Mouse (Mus musculus): Measurements from ENCODE around the gene Ntf5.

Ntf5 gene

DNA sequence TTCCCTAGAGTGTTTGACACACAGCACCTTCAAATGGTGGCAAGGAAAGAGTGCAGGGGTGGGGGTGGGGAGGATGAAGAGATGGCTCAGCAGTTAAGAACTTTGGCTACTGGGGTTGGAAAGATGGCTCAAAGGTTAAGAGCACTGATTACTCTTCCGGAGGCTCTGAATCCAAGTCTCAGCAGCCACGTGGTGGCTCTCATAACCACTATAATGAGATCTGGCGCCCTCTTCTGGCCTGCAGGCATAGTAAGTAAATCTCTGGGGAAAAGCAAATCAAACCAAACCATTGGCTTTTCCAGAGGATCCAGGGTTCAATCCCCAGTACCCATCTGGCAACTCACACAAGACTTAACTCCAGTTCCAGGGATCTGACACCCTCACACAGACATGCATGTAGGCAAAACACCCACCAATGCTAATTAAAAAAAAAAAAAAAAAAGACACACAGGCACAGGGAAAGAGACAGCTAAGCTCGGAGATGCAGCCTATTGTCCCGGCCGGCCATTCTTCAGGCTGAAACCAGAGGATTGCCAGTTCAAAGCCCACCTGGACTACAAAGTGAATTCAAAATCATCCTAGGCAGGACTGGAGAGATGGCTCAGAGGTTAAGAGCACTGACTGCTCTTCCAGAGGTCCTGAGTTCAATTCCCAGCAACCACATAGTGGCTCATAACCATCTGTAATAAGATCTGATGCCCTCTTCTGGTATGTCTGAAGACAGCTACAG, 9.8 kb upstream of the Ntf5 start:
- DNase-seq (ENCODE audit: low spot score in 2 of 2) = peak; percentile 37 to 38

- DNase-seq (ENCODE audit: low spot score in 2 of 2) = peak; percentile 76 to 81
These were observed 8.1 kb upstream of the Ntf5 start, which contains the start of gene Kcna7 for GRCm38 (mm10) chr7:45405091-45406075. TSS of gene Kcna7 (plus strand) at chr7:45405653.

- no peak for DNase-seq (ENCODE audit: low spot score in 2 of 2)
These were observed 7.0 kb upstream of the Ntf5 start for GRCm38 (mm10) chr7:45406157-45407156.

- no peak for DNase-seq (ENCODE audit: low spot score in 2 of 2)
These were observed 5.7 kb upstream of the Ntf5 start for GRCm38 (mm10) chr7:45407836-45408235.

GRCm38 (mm10) chr7:45408351-45408750, 5.1 kb upstream of the Ntf5 start:
- no peak for DNase-seq (ENCODE audit: low spot score in 2 of 2)

GRCm38 (mm10) chr7:45408949-45409348, 4.5 kb upstream of the Ntf5 start:
- DNase-seq (ENCODE audit: low spot score in 2 of 2) = no peak

DNA sequence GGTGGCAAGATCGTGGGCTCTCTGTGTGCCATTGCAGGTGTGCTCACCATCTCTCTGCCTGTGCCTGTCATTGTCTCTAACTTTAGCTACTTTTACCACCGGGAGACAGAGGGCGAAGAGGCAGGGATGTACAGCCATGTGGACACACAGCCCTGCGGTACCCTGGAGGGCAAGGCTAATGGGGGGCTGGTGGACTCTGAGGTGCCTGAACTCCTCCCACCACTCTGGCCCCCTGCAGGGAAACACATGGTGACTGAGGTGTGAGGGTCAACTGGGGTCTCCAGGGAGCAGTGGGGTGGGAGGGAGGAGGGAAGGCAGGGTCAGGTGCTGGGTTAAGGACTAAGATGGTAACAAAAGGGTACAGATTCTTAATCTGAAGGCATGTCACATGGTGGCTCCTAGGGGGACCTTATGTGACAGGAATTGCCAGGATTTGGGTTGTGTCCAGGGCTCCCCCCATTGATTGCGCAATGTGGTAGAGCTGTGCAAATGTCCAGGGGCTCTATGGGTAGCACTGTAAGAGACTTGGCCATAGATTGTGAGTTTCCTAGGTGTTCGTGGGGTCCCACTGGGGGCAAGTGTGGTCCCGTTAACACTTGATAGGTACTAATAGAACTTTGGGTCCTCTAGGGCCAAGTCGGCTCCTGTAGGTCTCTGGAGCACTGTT, 3.9 kb upstream of the Ntf5 start:
- DNase-seq (ENCODE audit: low spot score in 2 of 2) = no peak

GRCm38 (mm10) chr7:45412421-45412820, 1.1 kb upstream of the Ntf5 start:
- DNase-seq (ENCODE audit: low spot score in 2 of 2) = no peak

- DNase-seq (ENCODE audit: low spot score in 2 of 2) = no peak
These were observed 607 bp downstream of the Ntf5 start for GRCm38 (mm10) chr7:45413864-45414739.

DNA sequence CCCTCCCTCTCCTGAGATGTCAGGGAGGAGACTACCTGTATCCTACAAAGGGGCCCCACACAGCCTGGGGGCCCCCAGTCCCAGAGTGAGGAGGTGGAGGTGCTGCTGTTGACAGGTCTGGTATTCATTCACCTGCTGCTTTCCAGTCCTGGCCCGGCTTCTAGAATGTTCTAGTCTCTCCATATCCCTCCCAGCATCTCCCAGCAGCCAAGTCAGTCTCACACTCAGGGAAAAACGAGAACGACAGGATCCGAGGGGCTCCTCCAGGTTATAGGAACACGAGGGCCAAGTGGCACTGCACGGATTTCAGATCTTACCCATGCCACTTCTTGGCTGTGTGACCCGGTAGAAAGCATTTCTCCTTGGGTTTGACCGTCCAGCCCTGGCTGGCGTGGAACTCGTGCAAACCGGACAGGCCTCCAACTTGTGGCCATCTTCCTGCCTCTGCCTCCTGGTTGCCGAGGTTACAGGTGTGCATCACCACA, 1.3 kb downstream of the Ntf5 start:
- no peak for DNase-seq (ENCODE audit: low spot score in 2 of 2)

DNA sequence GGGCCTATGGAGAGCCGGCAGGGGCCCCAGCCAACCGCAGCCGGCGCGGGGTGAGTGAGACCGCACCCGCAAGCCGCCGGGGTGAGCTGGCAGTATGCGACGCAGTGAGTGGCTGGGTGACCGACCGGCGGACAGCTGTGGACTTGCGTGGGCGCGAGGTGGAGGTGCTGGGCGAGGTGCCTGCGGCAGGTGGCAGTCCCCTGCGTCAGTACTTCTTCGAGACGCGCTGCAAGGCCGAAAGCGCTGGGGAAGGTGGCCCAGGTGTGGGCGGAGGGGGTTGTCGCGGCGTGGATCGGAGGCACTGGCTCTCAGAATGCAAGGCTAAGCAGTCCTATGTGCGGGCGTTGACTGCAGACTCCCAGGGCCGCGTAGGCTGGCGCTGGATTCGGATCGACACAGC, 2.1 kb downstream of the Ntf5 start:
- peak; percentile 51 to 52 for DNase-seq (ENCODE audit: low spot score in 2 of 2)

- no peak for DNase-seq (ENCODE audit: low spot score in 2 of 2)
These were observed 4.5 kb downstream of the Ntf5 start for GRCm38 (mm10) chr7:45417962-45418492.

DNA sequence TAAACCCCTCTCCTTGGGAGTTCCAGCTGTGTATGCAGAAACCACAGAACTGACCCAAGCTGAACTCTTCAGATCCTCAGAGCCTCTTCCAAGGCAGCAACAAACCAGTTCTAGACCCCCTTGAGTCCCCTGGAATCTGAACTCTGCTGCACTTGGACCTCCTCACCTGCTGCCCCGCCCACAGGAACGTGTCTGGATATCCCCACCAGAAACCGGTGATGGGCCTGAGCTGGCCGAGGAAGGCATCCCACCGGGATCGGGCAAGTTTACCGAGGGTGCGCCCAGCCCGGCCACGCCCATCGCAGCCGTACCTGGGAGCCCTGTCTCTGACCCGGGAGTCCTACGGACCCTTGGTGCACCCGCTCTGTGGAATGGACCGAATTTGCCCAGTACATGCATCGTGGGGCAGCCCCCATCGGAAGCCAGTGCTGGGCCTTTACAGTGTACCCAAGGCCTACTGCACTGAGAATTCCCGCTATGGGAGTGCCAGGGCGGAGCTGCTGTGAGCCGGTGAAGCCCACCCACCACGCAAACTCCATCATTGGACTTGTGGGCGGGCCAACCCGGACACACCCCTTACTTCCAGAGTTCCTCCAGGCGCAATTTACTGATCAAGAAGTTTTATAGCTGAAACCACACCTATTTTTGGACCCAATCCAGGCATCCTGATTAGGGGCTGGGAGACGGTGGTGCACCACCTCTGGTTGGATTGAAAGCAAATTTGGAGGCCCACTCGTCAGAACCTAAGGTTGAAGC, 6.5 kb downstream of the Ntf5 start:
- DNase-seq (ENCODE audit: low spot score in 2 of 2) = no peak

- no peak for DNase-seq (ENCODE audit: low spot score in 2 of 2)
These were observed 7.1 kb downstream of the Ntf5 start, which contains the start of gene Lhb for GRCm38 (mm10) chr7:45420615-45420919. TSS of gene Lhb (plus strand) at chr7:45420820.

DNA sequence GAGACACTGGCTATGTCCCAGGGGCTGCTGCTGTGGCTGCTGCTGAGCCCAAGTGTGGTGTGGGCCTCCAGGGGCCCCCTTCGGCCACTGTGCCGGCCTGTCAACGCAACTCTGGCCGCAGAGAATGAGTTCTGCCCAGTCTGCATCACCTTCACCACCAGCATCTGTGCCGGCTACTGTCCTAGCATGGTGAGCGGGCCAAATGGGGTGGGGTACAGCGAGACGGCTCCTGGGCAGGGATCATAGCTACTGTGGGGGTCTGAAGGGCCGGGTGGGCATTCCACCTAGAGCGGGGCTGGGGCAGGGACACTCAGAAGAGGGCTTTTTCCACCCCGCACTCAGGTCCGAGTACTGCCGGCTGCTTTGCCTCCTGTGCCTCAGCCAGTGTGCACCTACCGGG, 7.7 kb downstream of the Ntf5 start:
- DNase-seq (ENCODE audit: low spot score in 2 of 2) = no peak

GRCm38 (mm10) chr7:45426556-45426955, 13.1 kb downstream of the Ntf5 start:
- DNase-seq (ENCODE audit: low spot score in 2 of 2) = no peak

GRCm38 (mm10) chr7:45433835-45434202, 20.3 kb downstream of the Ntf5 start:
- no peak for DNase-seq (ENCODE audit: low spot score in 2 of 2)

DNA sequence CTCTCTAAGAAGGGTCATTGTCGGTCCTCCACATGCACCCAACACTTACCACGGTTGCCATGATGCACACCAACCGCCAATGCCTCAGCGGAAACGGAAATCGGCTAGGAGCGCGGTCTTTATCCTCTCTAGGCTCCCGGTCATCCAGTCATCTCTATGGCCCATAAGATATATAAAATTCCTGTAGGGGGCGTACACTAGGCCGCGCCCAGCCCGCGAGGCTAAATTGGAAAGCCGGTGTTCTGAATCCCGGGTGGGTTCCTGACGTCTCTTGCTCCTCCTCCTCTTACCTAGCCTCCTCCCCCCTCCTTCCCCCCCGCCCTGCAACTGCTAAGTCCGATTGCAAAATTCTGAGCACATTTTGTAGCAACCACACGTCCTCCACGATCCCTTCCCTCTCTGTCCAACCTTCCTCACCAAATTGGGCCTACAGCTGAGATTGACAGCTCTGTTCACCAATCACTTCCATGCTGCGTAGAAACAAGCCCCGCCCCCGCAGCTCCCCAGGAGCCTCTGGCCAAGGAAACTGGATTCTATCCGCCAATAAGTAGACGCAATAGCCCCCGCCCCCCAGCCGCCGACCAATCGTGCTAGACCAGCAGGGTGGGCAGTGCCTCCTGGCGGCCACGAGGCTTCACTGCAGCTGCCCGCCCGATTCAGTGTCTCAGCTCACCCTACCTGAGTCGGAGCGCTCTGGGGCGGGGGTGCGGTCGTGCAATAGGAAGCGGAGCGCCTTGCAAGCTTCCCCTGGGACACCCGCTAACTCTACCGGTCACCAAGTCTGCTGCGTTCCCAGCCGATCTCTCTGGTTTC, 20.9 kb downstream of the Ntf5 start, which contains the start of gene Gys1:
Gene Gys1 (plus strand): TSS at position 642 of the 813 bp plus-strand sequence.
- peak; percentile 100 for DNase-seq (ENCODE audit: low spot score in 2 of 2)
